Mouse (Mus musculus) MEL (cell line): ENCODE data around the gene Dmrt2.

Experiments
- CHD2 ChIP-seq: IDR thresholded peaks from 2 replicates; pipeline ENCODE4 v1.6.1; 2011; ENCODE audit warnings: low read length, improper control_type of control experiment
- CTCF ChIP-seq, 3 experiments: IDR thresholded peaks in 2 of 3; conservative IDR thresholded peaks in 1 of 3; 2 replicates each; pipeline ENCODE4 v1.5.1; 2011 to 2012; ENCODE audit warnings: low read length in 3 of 3, low read depth in 2 of 3, mild to moderate bottlenecking in 2 of 3, improper control_type of control experiment in 1 of 3, inconsistent platforms in 1 of 3, mixed read lengths in 1 of 3, moderate library complexity in 1 of 3; ENCODE audit not compliant: control insufficient read depth in 1 of 3, insufficient read depth in 1 of 3, poor library complexity in 1 of 3, severe bottlenecking in 1 of 3
- EP300 ChIP-seq, 2 experiments: IDR thresholded peaks; 2 replicates each; pipeline ENCODE4 v1.6.1; 2011; ENCODE audit warnings: improper control_type of control experiment in 2 of 2, low read length in 2 of 2, low read depth in 1 of 2, mild to moderate bottlenecking in 1 of 2
- JUND ChIP-seq: IDR thresholded peaks from 2 replicates; pipeline ENCODE4 v1.6.1; 2011; ENCODE audit warnings: low read depth, mild to moderate bottlenecking, improper control_type of control experiment, low read length
- MAFK ChIP-seq: IDR thresholded peaks from 2 replicates; pipeline ENCODE4 v1.6.1; 2011; ENCODE audit warnings: low read depth, mild to moderate bottlenecking, low read length, improper control_type of control experiment, borderline replicate concordance
- MAX ChIP-seq: IDR thresholded peaks from 2 replicates; pipeline ENCODE4 v1.6.1; 2011; ENCODE audit warnings: low read length, improper control_type of control experiment
- MAZ ChIP-seq: IDR thresholded peaks from 2 replicates; pipeline ENCODE4 v1.6.1; 2012; ENCODE audit warnings: low read depth, mild to moderate bottlenecking, inconsistent platforms, low read length, improper control_type of control experiment
- POLR2A ChIP-seq, 2 experiments: IDR thresholded peaks; 2 replicates each; pipeline ENCODE4 v1.6.1; 2011 to 2012; ENCODE audit warnings: low read length in 2 of 2, mild to moderate bottlenecking in 2 of 2, control low read depth in 1 of 2, improper control_type of control experiment in 1 of 2, low read depth in 1 of 2, moderate library complexity in 1 of 2; ENCODE audit not compliant: control insufficient read depth in 1 of 2, insufficient read depth in 1 of 2, poor library complexity in 1 of 2
- POLR2AphosphoS5 ChIP-seq: IDR thresholded peaks from 2 replicates; pipeline ENCODE4 v1.6.1; 2012; ENCODE audit warnings: low read depth, borderline replicate concordance, mild to moderate bottlenecking, inconsistent platforms, low read length, moderate library complexity, mixed read lengths
- SIN3A ChIP-seq: IDR thresholded peaks from 2 replicates; pipeline ENCODE4 v1.6.1; 2012; ENCODE audit warnings: low read length, improper control_type of control experiment, inconsistent platforms
- SMC3 ChIP-seq: IDR thresholded peaks from 2 replicates; pipeline ENCODE4 v1.6.1; 2011; ENCODE audit warnings: low read depth, low read length, improper control_type of control experiment
- TBP ChIP-seq: IDR thresholded peaks from 2 replicates; pipeline ENCODE4 v1.8.0; 2011; ENCODE audit warnings: low read depth, low read length, improper control_type of control experiment
- USF1 ChIP-seq: IDR thresholded peaks from 2 replicates; pipeline ENCODE4 v1.6.1; 2014; ENCODE audit warnings: low read depth, mild to moderate bottlenecking, inconsistent platforms, low read length, improper control_type of control experiment, moderate library complexity

DNA sequence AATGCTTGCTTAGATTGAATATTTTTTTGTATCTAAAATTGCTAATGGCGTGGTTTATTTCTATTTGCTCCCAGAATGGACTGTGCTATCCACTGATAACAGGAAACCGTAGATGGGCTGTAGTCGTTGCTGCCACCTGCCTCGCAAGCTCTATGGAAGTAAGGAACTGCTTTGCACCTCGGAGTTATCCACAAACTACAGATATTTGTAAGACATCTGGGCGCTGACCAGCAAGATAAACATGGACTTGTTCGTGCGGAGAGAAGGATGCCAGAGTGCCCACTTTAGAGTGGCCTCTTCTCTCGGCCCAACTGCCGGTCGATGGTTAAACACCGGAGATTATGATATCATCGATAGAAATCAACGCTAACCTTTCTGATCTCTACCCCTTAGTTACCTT is 530 bp upstream of the Dmrt2 start:
- no peak for TF ChIP-seq MAX
- TF ChIP-seq USF1: no peak
- TF ChIP-seq POLR2A (IDR thresholded peaks at IDR 0.05; ENCODE audit: control insufficient read depth in 1 of 2, insufficient read depth in 1 of 2, low read depth in 1 of 2, low read length in 2 of 2, poor library complexity in 1 of 2): no peak
- TF ChIP-seq SMC3: no peak
- no peak for TF ChIP-seq CTCF (IDR thresholded peaks at IDR 0.05 in 2 of 3, conservative IDR thresholded peaks at IDR 0.05 in 1 of 3; ENCODE audit: control insufficient read depth in 1 of 3, insufficient read depth in 1 of 3, low read depth in 2 of 3, low read length in 3 of 3, poor library complexity in 1 of 3, severe bottlenecking in 1 of 3)
- TF ChIP-seq EP300 (IDR thresholded peaks at IDR 0.05; ENCODE audit: low read depth in 1 of 2, low read length in 2 of 2): no peak
- no peak for TF ChIP-seq MAZ
- no peak for TF ChIP-seq CHD2
- no peak for TF ChIP-seq MAFK
- TF ChIP-seq TBP: no peak
- no peak for TF ChIP-seq JUND
- TF ChIP-seq SIN3A: no peak
- no peak for TF ChIP-seq POLR2AphosphoS5
